In genomic region chr13:97310855-97311189, GRCm38 (mm10) we compare ENCODE assay signal across 16 mouse cellular contexts.
DNase-seq lines count a peak whose midpoint lies in the region; ATAC-seq lines count a peak whose summit lies in the region.
"Had no signal": no experiment of that assay in that cellular context is flagged by ENCODE, and none has a peak within 500 bp of the region (broad histone marks: within the 10 kb centered on the region; RNA-seq: fewer than 3 reads in every experiment).

No protein-coding gene starts in this region.

- H3K9ac ChIP-seq in hindbrain, embryonic 11.5 days (ENCODE audit: low read depth, low read length): no peak overlapping the region
- H3K9ac ChIP-seq in hindbrain, embryonic 12.5 days: no peak overlapping the region
- H3K9ac ChIP-seq in lung, embryonic 15.5 days: no peak overlapping the region
- no peak overlapping the region for H3K9ac ChIP-seq in embryonic facial prominence, embryonic 12.5 days
- no peak overlapping the region for H3K9ac ChIP-seq in stomach, embryonic 14.5 days (replicated peaks; ENCODE audit: low read depth, low read length)
- H3K9ac ChIP-seq: heart, embryonic 12.5 days; hindbrain, embryonic 14.5 days; liver, embryonic 12.5 days; neural tube, embryonic 12.5 days had no signal

- H3K27me3 ChIP-seq in hindbrain, embryonic 11.5 days (ENCODE audit: control insufficient read depth, insufficient read depth, low read length): no peaks in the 10 kb centered on the region
- no peaks in the 10 kb centered on the region for H3K27me3 ChIP-seq in hindbrain, embryonic 12.5 days
- no peaks in the 10 kb centered on the region for H3K27me3 ChIP-seq in lung, embryonic 15.5 days
- no peaks in the 10 kb centered on the region for H3K27me3 ChIP-seq in embryonic facial prominence, embryonic 12.5 days
- no peaks in the 10 kb centered on the region for H3K27me3 ChIP-seq in stomach, embryonic 14.5 days (ENCODE audit: control insufficient read depth, insufficient read depth, low read length)
- H3K27me3 ChIP-seq: liver, embryonic 12.5 days; neural tube, embryonic 12.5 days had no signal

- no peaks in the 10 kb centered on the region for H3K9me3 ChIP-seq in hindbrain, embryonic 11.5 days (ENCODE audit: control insufficient read depth, low read length)
- H3K9me3 ChIP-seq in hindbrain, embryonic 12.5 days (replicated peaks): no peaks in the 10 kb centered on the region
- H3K9me3 ChIP-seq in lung, embryonic 15.5 days: no peaks in the 10 kb centered on the region
- no peaks in the 10 kb centered on the region for H3K9me3 ChIP-seq in embryonic facial prominence, embryonic 12.5 days
- no peaks in the 10 kb centered on the region for H3K9me3 ChIP-seq in stomach, embryonic 14.5 days (ENCODE audit: control insufficient read depth, low read depth, low read length)
- H3K9me3 ChIP-seq: heart, embryonic 12.5 days; liver, embryonic 12.5 days; neural tube, embryonic 12.5 days had no signal

- 0 out of 2 replicates have a peak overlapping the region, but pooled peaks have one; percentile 11 for H3K27ac ChIP-seq in hindbrain, embryonic 11.5 days (ENCODE audit: low read depth, low read length)
- H3K27ac ChIP-seq in hindbrain, embryonic 12.5 days: no peak overlapping the region
- H3K27ac ChIP-seq in lung, embryonic 15.5 days: peak overlapping the region; percentile 51
- 0 out of 2 replicates have a peak overlapping the region, but pooled peaks have one; percentile 32 for H3K27ac ChIP-seq in embryonic facial prominence, embryonic 12.5 days
- H3K27ac ChIP-seq in stomach, embryonic 14.5 days (ENCODE audit: low read length): peak overlapping the region; percentile 61; the same call in 1 of the 2 replicates
- H3K27ac ChIP-seq: hindbrain, embryonic 14.5 days; macrophage; neural tube, embryonic 12.5 days had no signal

- no peak for DNase-seq in hindbrain, embryonic 11.5 days (ENCODE audit: low spot score)
- DNase-seq in lung, postnatal 25 days (ENCODE audit: low spot score): no peak
- no peak for DNase-seq in left cerebral cortex, adult 18-20 months (ENCODE audit: low spot score in 2 of 2)
- DNase-seq: adrenal gland, adult 2 months; cerebellum, adult 18-20 months; thymus, postnatal 14 days had no signal

- peak; percentile 6; the same call in 1 of the 2 replicates for ATAC-seq in hindbrain, embryonic 11.5 days (ENCODE audit: low FRiP score)
- ATAC-seq in hindbrain, embryonic 12.5 days (ENCODE audit: low FRiP score): no peak
- no peak for ATAC-seq in lung, embryonic 15.5 days (ENCODE audit: borderline replicate concordance, extremely low read depth, low FRiP score, low TSS enrichment)
- ATAC-seq in embryonic facial prominence, embryonic 12.5 days (ENCODE audit: insufficient number of reproducible peaks, insufficient read depth, low FRiP score, low TSS enrichment): 0 out of 2 replicates have a peak, but pooled peaks have one; percentile 36
- ATAC-seq in stomach, embryonic 14.5 days (ENCODE audit: insufficient number of reproducible peaks, insufficient read depth, low FRiP score, low read depth): no peak
- ATAC-seq: CD4-positive, CD25-positive, alpha-beta regulatory T cell, adult 4 months; liver, embryonic 12.5 days had no signal

- no peak overlapping the region for H3K4me3 ChIP-seq in hindbrain, embryonic 11.5 days (ENCODE audit: low read depth, low read length)
- no peak overlapping the region for H3K4me3 ChIP-seq in hindbrain, embryonic 12.5 days
- no peak overlapping the region for H3K4me3 ChIP-seq in lung, embryonic 15.5 days
- H3K4me3 ChIP-seq in embryonic facial prominence, embryonic 12.5 days: no peak overlapping the region
- no peak overlapping the region for H3K4me3 ChIP-seq in stomach, embryonic 14.5 days (ENCODE audit: low read depth, low read length)
- H3K4me3 ChIP-seq: heart, embryonic 12.5 days; liver, embryonic 12.5 days; neural tube, embryonic 12.5 days had no signal

- peaks cover 8% of the 10 kb centered on the region for H3K4me1 ChIP-seq in hindbrain, embryonic 11.5 days (replicated peaks; ENCODE audit: control insufficient read depth, insufficient read depth, low read length)
- H3K4me1 ChIP-seq in hindbrain, embryonic 12.5 days: peaks cover 30% of the 10 kb centered on the region
- H3K4me1 ChIP-seq in lung, embryonic 15.5 days: peaks cover 31% of the 10 kb centered on the region
- H3K4me1 ChIP-seq in embryonic facial prominence, embryonic 12.5 days: peaks cover 16% of the 10 kb centered on the region
- peaks cover 10% of the 10 kb centered on the region; the same call in 1 of the 2 replicates for H3K4me1 ChIP-seq in stomach, embryonic 14.5 days (ENCODE audit: control insufficient read depth, insufficient read depth, low read length)
- H3K4me1 ChIP-seq: liver, embryonic 12.5 days had no signal

- H3K4me2 ChIP-seq in hindbrain, embryonic 11.5 days (replicated peaks; ENCODE audit: low read depth, low read length): no peak overlapping the region
- no peak overlapping the region for H3K4me2 ChIP-seq in hindbrain, embryonic 12.5 days (replicated peaks)
- no peak overlapping the region; the same call in 1 of the 2 replicates for H3K4me2 ChIP-seq in lung, embryonic 15.5 days
- H3K4me2 ChIP-seq in embryonic facial prominence, embryonic 12.5 days (replicated peaks): no peak overlapping the region
- no peak overlapping the region for H3K4me2 ChIP-seq in stomach, embryonic 14.5 days (replicated peaks; ENCODE audit: low read depth, low read length)
- H3K4me2 ChIP-seq: heart, embryonic 12.5 days; hindbrain, embryonic 14.5 days; liver, embryonic 12.5 days; neural tube, embryonic 12.5 days had no signal

- no peaks in the 10 kb centered on the region for H3K36me3 ChIP-seq in hindbrain, embryonic 11.5 days (ENCODE audit: control insufficient read depth, insufficient read depth, low read length)
- H3K36me3 ChIP-seq in hindbrain, embryonic 12.5 days: no peaks in the 10 kb centered on the region
- H3K36me3 ChIP-seq in lung, embryonic 15.5 days: no peaks in the 10 kb centered on the region
- no peaks in the 10 kb centered on the region for H3K36me3 ChIP-seq in embryonic facial prominence, embryonic 12.5 days
- no peaks in the 10 kb centered on the region for H3K36me3 ChIP-seq in stomach, embryonic 14.5 days (ENCODE audit: control insufficient read depth, insufficient read depth, low read length)
- H3K36me3 ChIP-seq: heart, embryonic 12.5 days; liver, embryonic 12.5 days; neural tube, embryonic 12.5 days had no signal

- WGBS in hindbrain, embryonic 11.5 days: 16% methylated on average over 3 of the region's 3 CpGs
- 24% methylated on average over 3 of the region's 3 CpGs for WGBS in hindbrain, embryonic 12.5 days
- 54% methylated on average over 3 of the region's 3 CpGs for WGBS in lung, embryonic 15.5 days
- WGBS in embryonic facial prominence, embryonic 12.5 days: 12% methylated on average over 3 of the region's 3 CpGs
- 49% methylated on average over 3 of the region's 3 CpGs for WGBS in stomach, embryonic 14.5 days

Comparison
In these comparisons a context has a peak if more than half of its experiments do, and no peak if none do; other contexts are left out.
1. ATAC-seq: peak in hindbrain, embryonic 11.5 days (single experiment) and embryonic facial prominence, embryonic 12.5 days (single experiment); none in hindbrain, embryonic 12.5 days (single experiment), lung, embryonic 15.5 days (single experiment) and stomach, embryonic 14.5 days (single experiment).